Mouse (Mus musculus) liver, adult 2 months (tissue): ENCODE data around the gene Gramd1b. TPM values are rescaled to one million over a fixed set of nuclear protein-coding genes. Genes with fewer than 3 reads are reported as not detected.

Experiments used
- DNase-seq: peaks from one replicate; pipeline ENCODE4 v3.0.0-alpha.2; 2011; ENCODE audit warnings: low read depth, low spot score; ENCODE audit errors: extremely low read depth
- H3K27ac ChIP-seq: fragments of 200-500 bp; replicated peaks from 2 replicates; pipeline ENCODE4 v1.5.1; 2012; ENCODE audit warnings: low read depth, mild to moderate bottlenecking, control low read depth, inconsistent platforms, low read length; ENCODE audit not compliant: insufficient read depth
- H3K27me3 ChIP-seq: fragments of 200-500 bp; 2 replicates; pipeline ENCODE4 v1.6.1; 2012; ENCODE audit warnings: mild to moderate bottlenecking, moderate library complexity, low read length, inconsistent platforms; ENCODE audit not compliant: control insufficient read depth, insufficient read depth
- H3K36me3 ChIP-seq: fragments of 200-500 bp; 2 replicates; pipeline ENCODE4 v1.6.1; 2012; ENCODE audit warnings: low read length, inconsistent platforms; ENCODE audit not compliant: control insufficient read depth, insufficient read depth
- H3K4me1 ChIP-seq: fragments of 200-500 bp; 2 replicates; pipeline ENCODE4 v1.6.1; 2011; ENCODE audit warnings: low read length; ENCODE audit not compliant: control insufficient read depth, insufficient read depth
- H3K4me3 ChIP-seq: fragments of 200-500 bp; 2 replicates; pipeline ENCODE4 v1.5.1; 2011; ENCODE audit warnings: low read depth, mild to moderate bottlenecking, control low read depth, low read length, moderate library complexity; ENCODE audit not compliant: insufficient read depth
- H3K79me2 ChIP-seq: fragments of 200-500 bp; 2 replicates; pipeline ENCODE4 v1.6.1; 2012; ENCODE audit warnings: inconsistent platforms, mild to moderate bottlenecking, low read length, moderate library complexity; ENCODE audit not compliant: control insufficient read depth, insufficient read depth
- H3K9ac ChIP-seq: fragments of 200-500 bp; 2 replicates; pipeline ENCODE4 v1.6.1; 2012; ENCODE audit warnings: low read depth, mild to moderate bottlenecking, control low read depth, inconsistent platforms, low read length
- CTCF ChIP-seq: fragments of 200-500 bp; IDR thresholded peaks from 2 replicates; pipeline ENCODE4 v1.5.1; 2011; ENCODE audit warnings: low read depth, low read length, control low read depth
- POLR2A ChIP-seq: fragments of 200-500 bp; IDR thresholded peaks from 2 replicates; pipeline ENCODE4 v1.6.1; 2011; ENCODE audit warnings: low read length, control low read depth; ENCODE audit not compliant: insufficient read depth; ENCODE audit errors: extremely low read depth
- WGBS: fragments of 180-500 bp; shearing (Covaris S2); methylation state at CpG from one replicate; pipeline ENCODE4 v1.1.7; 2018; 5-methylcytosine and 5-hydroxymethylcytosine counted together
- polyA plus RNA-seq: library from polyadenylated mRNA; depleted of rRNA; stranded (reverse); fragments of >200 nt; gene quantifications from 2 replicates; pipeline ENCODE4 v1.2.3, GENCODE M21; 2012
- total RNA-seq: library from RNA; depleted of rRNA; stranded (reverse); fragments of >200 nt; gene quantifications from 2 replicates; pipeline ENCODE4 v1.2.3, GENCODE M21; 2014

Gramd1b gene
- total and polyA plus RNA-seq, 2 experiments: 1.2 to 2.0 TPM

- no peak overlapping the region for H3K27ac ChIP-seq
- no peaks in the 10 kb centered on the region for H3K27me3 ChIP-seq
- no peaks in the 10 kb centered on the region for H3K4me1 ChIP-seq
- no peaks in the 10 kb centered on the region for H3K36me3 ChIP-seq
- no peak overlapping the region for H3K9ac ChIP-seq
- no peak for DNase-seq
- TF ChIP-seq POLR2A (no peak), CTCF (no peak)
- H3K79me2 ChIP-seq: no peaks in the 10 kb centered on the region
- H3K4me3 ChIP-seq: no peak overlapping the region
- 92% methylated on average over 2 of the region's 2 CpGs for WGBS
Observed at GRCm38 (mm10) chr9:40448646-40449243, 82.4 kb downstream of the Gramd1b start.

GRCm38 (mm10) chr9:40447265-40447664 lies 83.9 kb downstream of the Gramd1b start:
- Histone ChIP-seq H3K9ac (no peak overlapping the region), H3K4me1 (no peaks in the 10 kb centered on the region), H3K79me2 (no peaks in the 10 kb centered on the region), H3K27me3 (no peaks in the 10 kb centered on the region), H3K4me3 (no peak overlapping the region), H3K27ac (no peak overlapping the region), H3K36me3 (no peaks in the 10 kb centered on the region)
- TF ChIP-seq POLR2A (no peak), CTCF (no peak)
- DNase-seq: no peak
- 84% methylated on average over 4 of the region's 4 CpGs for WGBS

- Histone ChIP-seq H3K4me1 (no peaks in the 10 kb centered on the region), H3K36me3 (no peaks in the 10 kb centered on the region), H3K27me3 (no peaks in the 10 kb centered on the region), H3K9ac (no peak overlapping the region), H3K79me2 (no peaks in the 10 kb centered on the region), H3K4me3 (no peak overlapping the region), H3K27ac (peak overlapping the region; percentile 47)
- TF ChIP-seq POLR2A: no peak
- TF ChIP-seq CTCF: no peak
- no peak for DNase-seq
- 76% methylated on average over 6 of the region's 6 CpGs for WGBS
Observed at GRCm38 (mm10) chr9:40444961-40445360, 86.2 kb downstream of the Gramd1b start.

GRCm38 (mm10) chr9:40442784-40443183 lies 88.4 kb downstream of the Gramd1b start:
- no peak for DNase-seq
- no peak overlapping the region for H3K4me3 ChIP-seq
- H3K27ac ChIP-seq: no peak overlapping the region
- 79% methylated on average over 5 of the region's 5 CpGs for WGBS
- H3K4me1 ChIP-seq: no peaks in the 10 kb centered on the region
- no peaks in the 10 kb centered on the region for H3K36me3 ChIP-seq
- TF ChIP-seq POLR2A (no peak), CTCF (no peak)
- no peak overlapping the region for H3K9ac ChIP-seq
- no peaks in the 10 kb centered on the region for H3K27me3 ChIP-seq
- no peaks in the 10 kb centered on the region for H3K79me2 ChIP-seq

GRCm38 (mm10) chr9:40439973-40440687 lies 91.1 kb downstream of the Gramd1b start:
- TF ChIP-seq POLR2A (no peak), CTCF (no peak)
- no peaks in the 10 kb centered on the region for H3K4me1 ChIP-seq
- no peak overlapping the region for H3K27ac ChIP-seq
- no peaks in the 10 kb centered on the region for H3K27me3 ChIP-seq
- no peak overlapping the region for H3K4me3 ChIP-seq
- 82% methylated on average over 8 of the region's 8 CpGs for WGBS
- H3K79me2 ChIP-seq: no peaks in the 10 kb centered on the region
- H3K9ac ChIP-seq: no peak overlapping the region
- no peak for DNase-seq
- no peaks in the 10 kb centered on the region for H3K36me3 ChIP-seq
